Mouse (Mus musculus): ENCODE measurements at regions not wholly inside any gene's neighbourhood (a gene's known extent, or its start where the extent isn't known, plus 50 kb on each side); places are given as distances from the start of the nearest gene placed in this dataset.

DNA sequence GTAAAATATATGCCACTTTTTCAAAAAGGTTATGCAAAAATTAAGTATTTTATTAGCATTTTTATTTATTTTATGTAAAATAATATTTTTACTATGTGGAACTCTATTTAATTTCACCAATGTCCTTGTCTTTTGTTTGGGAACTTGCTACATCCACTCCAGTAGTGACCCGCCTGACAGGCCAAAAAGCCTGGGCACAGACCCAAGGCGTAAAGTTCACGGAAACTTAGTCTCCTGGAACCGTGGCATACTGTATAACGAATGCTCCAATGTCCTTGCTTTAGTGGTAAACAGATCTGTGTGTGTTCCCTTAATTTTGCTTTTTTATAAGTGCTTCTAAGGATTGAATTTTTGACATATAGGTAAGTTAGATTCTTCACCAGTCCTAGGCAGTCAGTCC is 476.2 kb upstream of the Fat3 start:
- dilution Hi-C loops (cut with MboI; ENCODE audit: extremely low pct_ligation_motif_present, extremely low pct_unique_long_range_greater_than_20kb, low sequenced_read_pairs): no loop called here
- no peak overlapping the region for H3K9ac ChIP-seq (ENCODE audit: insufficient read depth, low read depth)
- no peaks in the 10 kb centered on the region for H3K9me3 ChIP-seq (replicated peaks; ENCODE audit: low read length)
- no peak overlapping the region for H3K27ac ChIP-seq (ENCODE audit: insufficient read depth, low read depth)
- no peaks in the 10 kb centered on the region for H3K36me3 ChIP-seq (replicated peaks in 1 of 2; ENCODE audit: control insufficient read depth in 1 of 2, insufficient read depth in 1 of 2, low read length in 1 of 2)
- in situ Hi-C loops (cut with MboI; ENCODE audit: low pct_ligation_motif_present, low pct_unique_long_range_greater_than_20kb, low sequenced_read_pairs): no loop called here
- H3K79me2 ChIP-seq (replicated peaks; ENCODE audit: control insufficient read depth, extremely low read depth, insufficient read depth, poor library complexity, severe bottlenecking): no peaks in the 10 kb centered on the region
- DNase-seq (ENCODE audit: extremely low read depth): no peak
- no peak overlapping the region for H3K4me3 ChIP-seq (replicated peaks in 1 of 3; ENCODE audit: low read depth in 2 of 3, low read length in 2 of 3, poor library complexity in 1 of 3)
- H3K27me3 ChIP-seq (replicated peaks): no peaks in the 10 kb centered on the region
- TF ChIP-seq PAX5 (IDR thresholded peaks at IDR 0.05; ENCODE audit: low read length): no peak
- no peak for TF ChIP-seq EP300 (IDR thresholded peaks at IDR 0.05; ENCODE audit: low read length)
- TF ChIP-seq RAD21 (IDR thresholded peaks at IDR 0.05; ENCODE audit: low read depth, low read length): no peak
- TF ChIP-seq POLR2AphosphoS2 (IDR thresholded peaks at IDR 0.05; ENCODE audit: low read depth, low read length): no peak
- TF ChIP-seq JUND (conservative IDR thresholded peaks at IDR 0.05; ENCODE audit: low read depth, low read length): no peak
- no peak for TF ChIP-seq CHD2 (IDR thresholded peaks at IDR 0.05; ENCODE audit: low read length)
- no peak for TF ChIP-seq HCFC1 (IDR thresholded peaks at IDR 0.05; ENCODE audit: low read depth, low read length)
- no peak for TF ChIP-seq ZKSCAN1 (IDR thresholded peaks at IDR 0.05; ENCODE audit: borderline replicate concordance, low read depth, low read length)
- TF ChIP-seq KAT2A (IDR thresholded peaks at IDR 0.05; ENCODE audit: insufficient replicate concordance, low read length): no peak
- no peak for TF ChIP-seq ZNF384 (IDR thresholded peaks at IDR 0.05; ENCODE audit: low read depth, low read length)
- no peak for TF ChIP-seq SIN3A (IDR thresholded peaks at IDR 0.05; ENCODE audit: low read length)
- TF ChIP-seq TCF12 (IDR thresholded peaks at IDR 0.05; ENCODE audit: low read depth, low read length): no peak
- no peak for TF ChIP-seq GABPA (IDR thresholded peaks at IDR 0.05; ENCODE audit: insufficient replicate concordance, low read depth, low read length)
- H3K4me2 ChIP-seq (ENCODE audit: insufficient read depth, low read depth, poor library complexity, severe bottlenecking): no peak overlapping the region
- H3K4me1 ChIP-seq (ENCODE audit: control insufficient read depth in 1 of 2, insufficient read depth in 2 of 2): no peaks in the 10 kb centered on the region

DNA sequence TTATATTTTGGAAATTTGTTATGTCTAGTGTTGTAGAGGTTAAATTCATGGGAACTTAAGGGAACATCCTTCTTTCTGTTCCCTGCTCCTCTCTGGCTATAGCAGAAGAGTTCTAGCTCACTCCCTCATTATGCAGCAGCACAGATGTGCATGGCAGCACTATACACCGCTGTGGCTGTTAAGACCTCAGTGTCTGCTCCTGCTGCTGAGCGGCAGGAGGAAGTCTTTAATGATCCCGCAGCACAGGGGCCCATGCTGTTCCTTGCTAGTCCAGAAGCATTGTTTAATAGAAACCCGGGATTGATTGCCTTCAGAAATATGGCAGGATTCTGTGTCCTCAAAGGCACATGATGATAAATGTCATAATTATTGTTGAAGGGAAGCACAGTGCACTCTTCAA is 469.3 kb upstream of the Fat3 start:
- H3K27me3 ChIP-seq (replicated peaks): no peaks in the 10 kb centered on the region
- dilution Hi-C loops (cut with MboI; ENCODE audit: extremely low pct_ligation_motif_present, extremely low pct_unique_long_range_greater_than_20kb, low sequenced_read_pairs): no loop called here
- in situ Hi-C loops (cut with MboI; ENCODE audit: low pct_ligation_motif_present, low pct_unique_long_range_greater_than_20kb, low sequenced_read_pairs): no loop called here
- H3K27ac ChIP-seq (ENCODE audit: insufficient read depth, low read depth): no peak overlapping the region
- DNase-seq (ENCODE audit: extremely low read depth): no peak
- TF ChIP-seq JUND (conservative IDR thresholded peaks at IDR 0.05; ENCODE audit: low read depth, low read length) (no peak), CTCF (conservative IDR thresholded peaks at IDR 0.05 in 1 of 2, IDR thresholded peaks at IDR 0.05 in 1 of 2; ENCODE audit: low read depth in 2 of 2, low read length in 2 of 2) (no peak), ZMIZ1 (IDR thresholded peaks at IDR 0.05; ENCODE audit: low read depth, low read length) (no peak), MAZ (IDR thresholded peaks at IDR 0.05; ENCODE audit: low read depth, low read length) (no peak), MYC (IDR thresholded peaks at IDR 0.05; ENCODE audit: low read depth, low read length) (no peak), EP300 (IDR thresholded peaks at IDR 0.05; ENCODE audit: low read length) (no peak), ETS1 (conservative IDR thresholded peaks at IDR 0.05; ENCODE audit: low read depth, low read length) (no peak), RCOR1 (conservative IDR thresholded peaks at IDR 0.05; ENCODE audit: low read depth, low read length) (no peak), ELF1 (IDR thresholded peaks at IDR 0.05; ENCODE audit: low read depth, low read length) (no peak), TCF12 (IDR thresholded peaks at IDR 0.05; ENCODE audit: low read depth, low read length) (no peak), GABPA (IDR thresholded peaks at IDR 0.05; ENCODE audit: insufficient replicate concordance, low read depth, low read length) (no peak), CHD1 (IDR thresholded peaks at IDR 0.05; ENCODE audit: low read depth, low read length) (no peak), KAT2A (IDR thresholded peaks at IDR 0.05; ENCODE audit: insufficient replicate concordance, low read length) (no peak), UBTF (IDR thresholded peaks at IDR 0.05; ENCODE audit: low read depth, low read length) (no peak), ZKSCAN1 (IDR thresholded peaks at IDR 0.05; ENCODE audit: borderline replicate concordance, low read depth, low read length) (no peak), NELFE (IDR thresholded peaks at IDR 0.05; ENCODE audit: low read depth, low read length) (no peak), SIN3A (IDR thresholded peaks at IDR 0.05; ENCODE audit: low read length) (no peak), USF2 (conservative IDR thresholded peaks at IDR 0.05; ENCODE audit: low read depth, low read length) (no peak)
- no peak overlapping the region for H3K4me3 ChIP-seq (replicated peaks in 1 of 3; ENCODE audit: low read depth in 2 of 3, low read length in 2 of 3, poor library complexity in 1 of 3)
- no peaks in the 10 kb centered on the region for H3K4me1 ChIP-seq (ENCODE audit: control insufficient read depth in 1 of 2, insufficient read depth in 2 of 2)
- no peaks in the 10 kb centered on the region for H3K9me3 ChIP-seq (replicated peaks; ENCODE audit: low read length)
- H3K9ac ChIP-seq (ENCODE audit: insufficient read depth, low read depth): no peak overlapping the region
- H3K79me2 ChIP-seq (replicated peaks; ENCODE audit: control insufficient read depth, extremely low read depth, insufficient read depth, poor library complexity, severe bottlenecking): no peaks in the 10 kb centered on the region
- H3K36me3 ChIP-seq (replicated peaks in 1 of 2; ENCODE audit: control insufficient read depth in 1 of 2, insufficient read depth in 1 of 2, low read length in 1 of 2): no peaks in the 10 kb centered on the region
- H3K4me2 ChIP-seq (ENCODE audit: insufficient read depth, low read depth, poor library complexity, severe bottlenecking): no peak overlapping the region
